Mouse (Mus musculus): ENCODE measurements at regions not wholly inside any gene's neighbourhood (a gene's known extent, or its start where the extent isn't known, plus 50 kb on each side); places are given as distances from the start of the nearest gene placed in this dataset.

- no peaks in the 10 kb centered on the region for H3K36me3 ChIP-seq (replicated peaks in 1 of 2; ENCODE audit: control insufficient read depth in 1 of 2, insufficient read depth in 1 of 2, low read length in 1 of 2)
- dilution Hi-C loops (cut with MboI; ENCODE audit: extremely low pct_ligation_motif_present, extremely low pct_unique_long_range_greater_than_20kb, low sequenced_read_pairs) = no loop called here
- TF ChIP-seq IRF4 (IDR thresholded peaks at IDR 0.05; ENCODE audit: low read depth, low read length) (no peak), ELF1 (IDR thresholded peaks at IDR 0.05; ENCODE audit: low read depth, low read length) (no peak), ZC3H11A (IDR thresholded peaks at IDR 0.05; ENCODE audit: low read depth, low read length) (no peak), TCF12 (IDR thresholded peaks at IDR 0.05; ENCODE audit: low read depth, low read length) (no peak), KAT2A (IDR thresholded peaks at IDR 0.05; ENCODE audit: insufficient replicate concordance, low read length) (no peak), MAFK (IDR thresholded peaks at IDR 0.05; ENCODE audit: insufficient replicate concordance, low read length) (no peak), BHLHE40 (IDR thresholded peaks at IDR 0.05; ENCODE audit: low read depth, low read length) (no peak), USF2 (conservative IDR thresholded peaks at IDR 0.05; ENCODE audit: low read depth, low read length) (no peak)
- no peak overlapping the region for H3K27ac ChIP-seq (ENCODE audit: insufficient read depth, low read depth)
- H3K4me1 ChIP-seq (ENCODE audit: control insufficient read depth in 1 of 2, insufficient read depth in 2 of 2) = no peaks in the 10 kb centered on the region
- no peaks in the 10 kb centered on the region for H3K79me2 ChIP-seq (replicated peaks; ENCODE audit: control insufficient read depth, extremely low read depth, insufficient read depth, poor library complexity, severe bottlenecking)
- H3K27me3 ChIP-seq (replicated peaks) = no peaks in the 10 kb centered on the region
- no peak for DNase-seq (ENCODE audit: extremely low read depth)
- in situ Hi-C loops (cut with MboI; ENCODE audit: low pct_ligation_motif_present, low pct_unique_long_range_greater_than_20kb, low sequenced_read_pairs) = no loop called here
- H3K9ac ChIP-seq (ENCODE audit: insufficient read depth, low read depth) = no peak overlapping the region
- H3K9me3 ChIP-seq (replicated peaks; ENCODE audit: low read length) = no peaks in the 10 kb centered on the region
- H3K4me3 ChIP-seq (replicated peaks in 1 of 3; ENCODE audit: low read depth in 2 of 3, low read length in 2 of 3, poor library complexity in 1 of 3) = no peak overlapping the region
- H3K4me2 ChIP-seq (ENCODE audit: insufficient read depth, low read depth, poor library complexity, severe bottlenecking) = no peak overlapping the region
These were observed 278.1 kb upstream of the Fbxl7 start for GRCm38 (mm10) chr15:27173506-27173905.

- Histone ChIP-seq H3K27me3 (replicated peaks) (no peaks in the 10 kb centered on the region), H3K36me3 (replicated peaks in 1 of 2; ENCODE audit: control insufficient read depth in 1 of 2, insufficient read depth in 1 of 2, low read length in 1 of 2) (no peaks in the 10 kb centered on the region), H3K9ac (ENCODE audit: insufficient read depth, low read depth) (no peak overlapping the region), H3K79me2 (replicated peaks; ENCODE audit: control insufficient read depth, extremely low read depth, insufficient read depth, poor library complexity, severe bottlenecking) (no peaks in the 10 kb centered on the region), H3K4me2 (ENCODE audit: insufficient read depth, low read depth, poor library complexity, severe bottlenecking) (no peak overlapping the region), H3K4me1 (ENCODE audit: control insufficient read depth in 1 of 2, insufficient read depth in 2 of 2) (no peaks in the 10 kb centered on the region), H3K4me3 (replicated peaks in 1 of 3; ENCODE audit: low read depth in 2 of 3, low read length in 2 of 3, poor library complexity in 1 of 3) (no peak overlapping the region), H3K9me3 (replicated peaks; ENCODE audit: low read length) (no peaks in the 10 kb centered on the region), H3K27ac (ENCODE audit: insufficient read depth, low read depth) (no peak overlapping the region)
- no peak for DNase-seq (ENCODE audit: extremely low read depth)
- dilution Hi-C loops (cut with MboI; ENCODE audit: extremely low pct_ligation_motif_present, extremely low pct_unique_long_range_greater_than_20kb, low sequenced_read_pairs) (no loop called here), in situ Hi-C loops (cut with MboI; ENCODE audit: low pct_ligation_motif_present, low pct_unique_long_range_greater_than_20kb, low sequenced_read_pairs) (loop anchor here (25.0 kb wide), 1 partner anchor 716 kb away; no protein-coding TSS in a partner anchor)
- TF ChIP-seq JUN (IDR thresholded peaks at IDR 0.05; ENCODE audit: insufficient read depth, low read depth, low read length) (no peak), RAD21 (IDR thresholded peaks at IDR 0.05; ENCODE audit: low read depth, low read length) (no peak), CHD1 (IDR thresholded peaks at IDR 0.05; ENCODE audit: low read depth, low read length) (no peak), HCFC1 (IDR thresholded peaks at IDR 0.05; ENCODE audit: low read depth, low read length) (no peak), ZKSCAN1 (IDR thresholded peaks at IDR 0.05; ENCODE audit: borderline replicate concordance, low read depth, low read length) (no peak), NRF1 (IDR thresholded peaks at IDR 0.05; ENCODE audit: low read depth, low read length) (no peak), ETS1 (conservative IDR thresholded peaks at IDR 0.05; ENCODE audit: low read depth, low read length) (no peak), KAT2A (IDR thresholded peaks at IDR 0.05; ENCODE audit: insufficient replicate concordance, low read length) (no peak), USF2 (conservative IDR thresholded peaks at IDR 0.05; ENCODE audit: low read depth, low read length) (no peak), MEF2A (IDR thresholded peaks at IDR 0.05; ENCODE audit: borderline replicate concordance, low read depth, low read length) (no peak), MAX (IDR thresholded peaks at IDR 0.05; ENCODE audit: low read length) (no peak), UBTF (IDR thresholded peaks at IDR 0.05; ENCODE audit: low read depth, low read length) (no peak), JUND (conservative IDR thresholded peaks at IDR 0.05; ENCODE audit: low read depth, low read length) (no peak), CHD2 (IDR thresholded peaks at IDR 0.05; ENCODE audit: low read length) (no peak), CTCF (conservative IDR thresholded peaks at IDR 0.05 in 1 of 2, IDR thresholded peaks at IDR 0.05 in 1 of 2; ENCODE audit: low read depth in 2 of 2, low read length in 2 of 2) (no peak), ZMIZ1 (IDR thresholded peaks at IDR 0.05; ENCODE audit: low read depth, low read length) (no peak), PAX5 (IDR thresholded peaks at IDR 0.05; ENCODE audit: low read length) (no peak)
These were observed 282.9 kb upstream of the Fbxl7 start for GRCm38 (mm10) chr15:27178084-27178935.

Data from CH12.LX (cell line).